Mouse (Mus musculus) telencephalon, adult 2 months (tissue): ENCODE data around the gene Slxl1.
"Not testable (repeated sequence)": the region's sequence is repeated elsewhere in the genome, so short reads cannot be mapped to it uniquely, and the experiment has no call there.

ENCODE experiments used
- DNase-seq: peaks from one replicate; pipeline ENCODE4 v3.0.0-alpha.2; 2011; ENCODE audit warnings: low read depth, low spot score

The Slxl1 gene

DNA sequence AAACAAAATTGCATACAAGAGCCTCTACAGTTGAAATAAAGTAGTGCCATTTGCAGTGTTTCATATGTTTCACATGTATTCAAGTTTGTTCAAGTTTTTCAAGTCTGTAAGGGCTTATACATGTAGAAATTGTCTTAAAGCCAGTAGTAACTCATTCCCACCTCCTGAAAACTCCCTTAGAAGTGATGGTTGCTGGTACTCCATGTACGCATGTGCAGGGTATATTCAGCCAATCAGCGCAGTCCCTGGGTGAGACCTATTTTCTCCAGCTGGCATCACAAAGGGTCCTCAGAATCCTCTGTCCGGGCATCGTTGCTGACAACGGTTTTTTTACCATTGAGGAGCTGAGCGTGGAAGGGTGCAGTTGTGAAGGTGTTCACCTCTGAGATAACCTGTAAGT is at the start of gene Slxl1:
Slxl1 (plus strand) TSS at position 301 of the 400 bp plus-strand sequence.
- not testable (repeated sequence) for DNase-seq
